Mouse (Mus musculus): ENCODE measurements around the gene Mpzl1.
A peak's percentile ranks its signal among the peaks of the same experiment; 100 is the strongest.

The Mpzl1 gene

GRCm38 (mm10) chr1:165614793-165615192 lies 19.5 kb downstream of the Mpzl1 start:
- DNase-seq (ENCODE audit: low spot score): no peak

GRCm38 (mm10) chr1:165613926-165614325 lies 20.4 kb downstream of the Mpzl1 start:
- DNase-seq (ENCODE audit: low spot score): no peak

- DNase-seq (ENCODE audit: low spot score): no peak
These were observed 21.6 kb downstream of the Mpzl1 start for GRCm38 (mm10) chr1:165612714-165613113.

GRCm38 (mm10) chr1:165610321-165610999 lies 23.9 kb downstream of the Mpzl1 start:
- DNase-seq (ENCODE audit: low spot score): no peak

GRCm38 (mm10) chr1:165609495-165610320 lies 24.6 kb downstream of the Mpzl1 start:
- no peak for DNase-seq (ENCODE audit: low spot score)

- no peak for DNase-seq (ENCODE audit: low spot score)
These were observed 25.4 kb downstream of the Mpzl1 start for GRCm38 (mm10) chr1:165608904-165609303.

GRCm38 (mm10) chr1:165605774-165606173 lies 28.6 kb downstream of the Mpzl1 start:
- DNase-seq (ENCODE audit: low spot score): no peak

- no peak for DNase-seq (ENCODE audit: low spot score)
These were observed 29.2 kb downstream of the Mpzl1 start for GRCm38 (mm10) chr1:165605108-165605507.

- DNase-seq (ENCODE audit: low spot score): no peak
These were observed 30.1 kb downstream of the Mpzl1 start for GRCm38 (mm10) chr1:165604203-165604602.

- no peak for DNase-seq (ENCODE audit: low spot score)
These were observed 31.1 kb downstream of the Mpzl1 start for GRCm38 (mm10) chr1:165603218-165603617.

GRCm38 (mm10) chr1:165601775-165602280 lies 32.5 kb downstream of the Mpzl1 start:
- DNase-seq (ENCODE audit: low spot score): no peak

- DNase-seq (ENCODE audit: low spot score): no peak
These were observed 39.5 kb downstream of the Mpzl1 start for GRCm38 (mm10) chr1:165594699-165595421.

- no peak for DNase-seq (ENCODE audit: low spot score)
These were observed 41.8 kb downstream of the Mpzl1 start for GRCm38 (mm10) chr1:165592295-165593082.

- no peak for DNase-seq (ENCODE audit: low spot score)
These were observed 43.6 kb downstream of the Mpzl1 start for GRCm38 (mm10) chr1:165590760-165591159.

GRCm38 (mm10) chr1:165589280-165590048 lies 44.9 kb downstream of the Mpzl1 start:
- DNase-seq (ENCODE audit: low spot score): peak; percentile 42

GRCm38 (mm10) chr1:165587845-165588244 lies 46.5 kb downstream of the Mpzl1 start:
- DNase-seq (ENCODE audit: low spot score): peak; percentile 25

GRCm38 (mm10) chr1:165586366-165586765 lies 48.0 kb downstream of the Mpzl1 start:
- no peak for DNase-seq (ENCODE audit: low spot score)

GRCm38 (mm10) chr1:165585389-165586104 lies 48.8 kb downstream of the Mpzl1 start:
- peak; percentile 25 for DNase-seq (ENCODE audit: low spot score)

GRCm38 (mm10) chr1:165583529-165584184 lies 50.7 kb downstream of the Mpzl1 start:
- peak; percentile 97 for DNase-seq (ENCODE audit: low spot score)

GRCm38 (mm10) chr1:165581255-165581654 lies 53.1 kb downstream of the Mpzl1 start:
- DNase-seq (ENCODE audit: low spot score): no peak

Measured in embryo, embryonic 10 days (tissue).